Mouse (Mus musculus) ES-Bruce4 (cell line): ENCODE data around the gene Urad.

ENCODE experiments used
- CTCF ChIP-seq: IDR thresholded peaks from one replicate; pipeline ENCODE4 v1.8.1; 2011; ENCODE audit warnings: low read depth, low read length
- EP300 ChIP-seq: IDR thresholded peaks from 2 replicates; pipeline ENCODE4 v1.6.1; 2011; ENCODE audit warnings: low read depth, low read length; ENCODE audit not compliant: insufficient read depth
- POLR2A ChIP-seq: IDR thresholded peaks from one replicate; pipeline ENCODE4 v1.8.1; 2011; ENCODE audit warnings: low read length; ENCODE audit not compliant: insufficient read depth

DNA sequence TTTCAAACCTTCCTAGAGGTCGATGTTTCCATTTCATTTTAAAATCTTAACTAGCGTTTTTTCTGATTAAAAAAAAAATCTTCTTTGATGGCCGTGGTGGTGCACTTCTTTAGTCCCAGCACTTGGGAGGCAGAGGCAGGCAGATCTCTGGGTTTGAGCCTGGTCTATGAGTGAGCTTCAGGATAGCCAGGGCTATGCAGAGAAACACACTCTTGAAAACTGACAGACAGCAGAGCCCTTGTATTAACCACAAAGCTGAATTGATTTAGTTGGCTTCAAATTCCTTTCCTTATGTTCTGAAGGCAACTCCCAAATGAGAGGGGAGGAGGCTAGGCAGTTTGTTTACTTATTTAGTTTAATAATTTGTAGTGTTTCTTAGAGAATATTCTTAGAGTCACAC lies 46.5 kb downstream of the Urad start:
- no peak for TF ChIP-seq POLR2A
- no peak for TF ChIP-seq CTCF
- no peak for TF ChIP-seq EP300
